Mouse (Mus musculus) intestine, postnatal 0 days (tissue): ENCODE measurements around the gene Snx8. TPM values are rescaled to one million over a fixed set of nuclear protein-coding genes. Genes with fewer than 3 reads are reported as not detected.

ENCODE experiments used
- ATAC-seq: fragments of 200-750 bp; cut with Nextera tagmentation; 2 replicates; pipeline ENCODE4 v1.8.0; 2017; ENCODE audit warnings: mild to moderate bottlenecking, moderate TSS enrichment, moderate library complexity
- H3K27ac ChIP-seq: fragments of 300-500 bp; sonication (generic); 2 replicates; pipeline ENCODE4 v1.5.1; 2014; ENCODE audit warnings: mild to moderate bottlenecking, low read depth, low read length, moderate library complexity
- H3K27me3 ChIP-seq: fragments of 300-500 bp; sonication (generic); replicated peaks from 2 replicates; pipeline ENCODE4 v1.6.1; 2014; ENCODE audit warnings: low read length, mixed read lengths; ENCODE audit not compliant: control insufficient read depth, insufficient read depth
- H3K36me3 ChIP-seq: fragments of 300-500 bp; sonication (generic); 2 replicates; pipeline ENCODE4 v1.6.1; 2014; ENCODE audit warnings: mild to moderate bottlenecking, moderate library complexity; ENCODE audit not compliant: control insufficient read depth, insufficient read depth
- H3K4me1 ChIP-seq: fragments of 300-500 bp; sonication (generic); replicated peaks from 2 replicates; pipeline ENCODE4 v1.6.1; 2014; ENCODE audit warnings: antibody characterized with exemption, low read length, mixed read lengths; ENCODE audit not compliant: control insufficient read depth, insufficient read depth
- H3K4me2 ChIP-seq: fragments of 300-500 bp; sonication (generic); replicated peaks from 2 replicates; pipeline ENCODE4 v1.6.1; 2014; ENCODE audit warnings: low read depth, mild to moderate bottlenecking, moderate library complexity
- H3K4me3 ChIP-seq: fragments of 300-500 bp; sonication (generic); 2 replicates; pipeline ENCODE4 v1.5.1; 2014; ENCODE audit warnings: low read depth, low read length
- H3K9ac ChIP-seq: fragments of 300-500 bp; sonication (generic); 2 replicates; pipeline ENCODE4 v1.6.1; 2014; ENCODE audit warnings: mild to moderate bottlenecking, low read depth, low read length
- H3K9me3 ChIP-seq: fragments of 300-500 bp; sonication (generic); 2 replicates; pipeline ENCODE4 v1.6.1; 2016; ENCODE audit warnings: mixed run types; ENCODE audit not compliant: control insufficient read depth
- CTCF ChIP-seq: sonication (generic); IDR thresholded peaks from 2 replicates; pipeline ENCODE4 v1.5.1; 2016; ENCODE audit warnings: low read depth, mild to moderate bottlenecking, control low read depth, antibody characterized with exemption, moderate library complexity
- WGBS: fragments of 180-500 bp; shearing (Covaris S2); extraction: QIAGEN DNeasy Blood & Tissue Kit; methylation state at CpG from one replicate; pipeline ENCODE4 v1.1.7; 2014; 5-methylcytosine and 5-hydroxymethylcytosine counted together
- polyA plus RNA-seq: library from polyadenylated mRNA; unstranded; fragments of >200 nt; fragmentation: Nextera tagmentation; extraction: Ambion mirVana; gene quantifications from 2 replicates; pipeline ENCODE4 v1.2.1, GENCODE M21; 2015

Snx8 gene
- polyA plus RNA-seq = 67.5 and 89.0 TPM in 2 replicates

DNA sequence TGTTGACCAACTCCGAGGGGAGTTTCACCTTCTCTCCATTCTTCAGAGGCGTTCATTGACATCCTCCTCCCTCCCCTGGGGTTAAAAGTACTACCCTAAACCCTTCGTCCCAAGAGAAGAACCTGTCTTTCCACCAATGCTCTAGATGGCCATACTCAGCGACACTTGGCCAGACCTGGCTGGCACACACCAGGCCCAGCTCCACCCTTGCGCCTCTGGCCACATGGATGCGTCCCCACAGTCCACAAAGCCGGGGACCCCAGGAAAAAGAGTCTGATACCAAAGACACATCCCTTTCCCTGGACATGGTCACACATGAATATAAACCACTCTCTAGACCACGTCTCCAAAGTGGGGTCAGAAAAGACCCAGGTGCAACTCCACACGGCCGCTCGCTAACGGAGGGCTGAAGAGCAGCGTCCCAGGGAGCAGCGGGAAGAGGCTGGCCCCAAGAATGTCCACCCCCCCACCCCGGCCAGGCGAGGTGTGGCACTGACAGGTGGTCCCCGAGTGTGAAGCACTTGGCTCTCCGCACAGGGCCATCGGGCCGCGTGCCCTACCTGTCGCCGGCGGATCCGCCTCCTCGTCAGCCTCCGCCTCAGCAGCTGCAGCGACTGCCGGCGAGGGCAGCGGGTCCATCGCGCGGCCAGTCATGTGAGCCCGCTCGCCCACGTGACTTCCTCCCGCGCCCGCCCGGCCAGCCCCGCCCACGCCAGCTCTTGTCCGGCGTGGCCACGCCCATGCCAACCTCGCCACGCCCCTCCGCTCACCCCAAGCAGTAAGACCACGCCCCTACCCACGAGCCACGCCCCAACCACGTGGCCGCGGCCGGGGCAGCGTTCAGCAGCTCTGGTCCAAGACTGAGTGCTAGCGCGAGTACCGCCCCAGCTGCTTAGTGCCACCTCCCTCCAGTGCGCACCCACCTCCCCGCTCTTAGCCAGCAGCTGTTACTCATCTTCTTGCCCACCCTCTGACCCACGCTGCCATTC is at the start of gene Snx8:
Snx8 (minus strand) TSS at position 675 of the 989 bp plus-strand sequence.
- H3K4me1 ChIP-seq = 0 out of 2 replicates have a peak, but pooled peaks cover 4% of the 10 kb centered on the region
- 0 out of 2 replicates have a peak, but pooled peaks have one; percentile 2 for TF ChIP-seq CTCF
- H3K4me3 ChIP-seq = peak within 1 kb of the TSS; percentile 55
- no peaks in the 10 kb centered on the region for H3K36me3 ChIP-seq
- no peak within 1 kb of the TSS; the same call in 1 of the 2 replicates for H3K27ac ChIP-seq
- H3K27me3 ChIP-seq = no peaks in the 10 kb centered on the region
- peak; percentile 94 for ATAC-seq
- H3K9ac ChIP-seq = peak within 1 kb of the TSS; percentile 43; the same call in 1 of the 2 replicates
- under 1% methylated on average over 62 of the region's 63 CpGs for WGBS
- H3K4me2 ChIP-seq = peak within 1 kb of the TSS; percentile 93
- no peaks in the 10 kb centered on the region for H3K9me3 ChIP-seq

DNA sequence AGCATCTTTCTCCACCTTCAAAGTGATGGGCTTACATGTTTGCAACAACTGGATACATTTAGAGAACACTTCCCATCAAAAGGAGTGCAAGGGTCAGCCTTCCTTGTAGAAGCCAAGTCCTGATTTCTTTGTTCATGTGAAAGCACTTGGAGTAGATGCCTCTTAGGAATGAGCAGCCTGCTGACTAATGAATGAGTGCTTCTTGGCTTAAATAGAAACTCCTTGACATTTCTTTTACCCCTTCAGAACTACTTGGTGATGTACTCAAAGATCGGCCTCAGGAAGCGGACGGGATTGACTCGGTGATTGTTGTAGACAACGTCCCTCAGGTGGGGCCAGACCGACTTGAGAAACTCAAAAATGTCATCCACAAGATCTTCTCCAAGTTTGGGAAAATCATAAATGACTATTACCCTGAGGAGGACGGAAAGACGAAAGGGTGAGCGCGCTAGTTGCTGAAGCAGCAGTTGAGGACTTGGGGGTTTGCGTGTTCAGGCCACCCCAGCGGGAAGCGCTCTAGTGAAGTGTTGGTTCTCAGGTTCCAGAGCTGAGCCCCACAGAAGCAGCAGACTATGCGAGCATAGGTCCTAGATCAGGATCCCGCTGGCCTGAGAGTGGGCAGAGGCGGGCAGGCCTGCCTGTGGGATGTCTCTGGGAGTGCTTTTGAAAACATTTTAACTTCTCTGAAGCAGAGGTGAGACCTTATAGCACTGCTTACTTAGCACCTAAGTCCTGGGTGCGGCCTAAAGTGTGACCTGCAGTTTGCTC is 36.1 kb upstream of the Snx8 start:
- Histone ChIP-seq H3K9me3 (no peaks in the 10 kb centered on the region), H3K27ac (no peak overlapping the region), H3K9ac (no peak overlapping the region), H3K4me2 (no peak overlapping the region), H3K4me1 (no peaks in the 10 kb centered on the region; the same call in 1 of the 2 replicates), H3K36me3 (peaks cover 54% of the 10 kb centered on the region), H3K27me3 (no peaks in the 10 kb centered on the region), H3K4me3 (no peak overlapping the region)
- whole genome bisulfite sequencing = 94% methylated on average over 17 of the region's 17 CpGs
- ATAC-seq = no peak
- TF ChIP-seq CTCF = no peak

DNA sequence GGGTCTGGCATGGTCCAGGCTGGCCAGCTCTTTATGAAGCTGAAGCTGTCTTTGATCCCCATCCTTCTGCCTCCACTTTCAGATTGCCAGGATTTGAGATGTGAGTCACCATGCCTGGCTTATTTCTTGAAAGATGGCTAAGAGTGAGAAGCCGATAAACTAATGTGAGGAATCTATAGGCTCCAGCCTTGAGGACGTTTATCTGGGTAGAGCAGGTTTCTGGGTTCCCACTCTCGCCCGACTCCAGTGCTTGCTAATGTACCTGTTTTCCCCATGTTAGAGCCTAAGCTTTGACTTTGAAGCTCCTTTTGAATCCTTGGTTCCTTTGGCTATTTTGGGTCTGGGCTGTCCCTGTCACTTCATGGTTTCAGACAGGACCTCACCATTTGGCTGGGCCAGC is 31.6 kb upstream of the Snx8 start:
- peaks cover 12% of the 10 kb centered on the region; the same call in 1 of the 2 replicates for H3K36me3 ChIP-seq
- H3K27me3 ChIP-seq = no peaks in the 10 kb centered on the region
- WGBS = 34% methylated on average over 4 of the region's 4 CpGs
- H3K9me3 ChIP-seq = no peaks in the 10 kb centered on the region
- peak overlapping the region; percentile 68; the same call in 1 of the 2 replicates for H3K9ac ChIP-seq
- peak overlapping the region; percentile 89 for H3K4me2 ChIP-seq
- no peak overlapping the region for H3K27ac ChIP-seq
- ATAC-seq = no peak
- H3K4me3 ChIP-seq = peak overlapping the region; percentile 94
- no peak for TF ChIP-seq CTCF
- H3K4me1 ChIP-seq = no peaks in the 10 kb centered on the region; the same call in 1 of the 2 replicates

DNA sequence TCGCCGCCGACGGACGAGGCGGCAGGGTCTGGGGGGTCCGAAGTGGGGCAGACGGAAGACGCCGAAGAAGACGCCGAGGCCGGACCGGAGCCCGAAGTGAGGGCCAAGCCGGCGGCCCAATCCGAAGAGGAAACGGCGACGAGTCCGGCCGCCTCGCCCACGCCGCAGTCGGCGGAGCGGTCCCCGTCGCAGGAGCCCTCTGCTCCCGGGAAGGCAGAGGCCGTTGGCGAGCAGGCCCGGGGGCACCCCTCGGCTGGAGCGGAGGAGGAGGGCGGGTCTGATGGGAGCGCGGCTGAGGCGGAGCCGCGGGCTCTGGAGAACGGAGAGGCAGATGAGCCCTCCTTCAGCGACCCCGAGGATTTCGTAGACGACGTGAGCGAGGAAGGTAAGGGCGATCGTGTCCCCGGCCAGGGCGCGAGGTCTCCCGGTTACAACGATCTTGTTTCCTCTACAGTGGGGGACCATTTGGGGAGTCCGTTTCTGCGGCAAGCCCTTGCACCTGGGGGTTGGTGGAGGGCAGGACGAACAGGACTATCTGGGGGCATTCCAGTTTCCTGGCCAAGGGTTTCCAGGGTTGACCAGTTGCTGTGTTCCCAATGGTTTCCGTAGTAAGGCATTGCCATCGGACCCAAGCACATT is 30.5 kb upstream of the Snx8 start:
- Histone ChIP-seq H3K27me3 (no peaks in the 10 kb centered on the region), H3K4me2 (peak overlapping the region; percentile 89), H3K4me1 (no peaks in the 10 kb centered on the region; the same call in 1 of the 2 replicates), H3K27ac (peak overlapping the region; percentile 51), H3K4me3 (peak overlapping the region; percentile 94), H3K9ac (peak overlapping the region; percentile 68), H3K36me3 (0 out of 2 replicates have a peak, but pooled peaks cover 6% of the 10 kb centered on the region), H3K9me3 (no peaks in the 10 kb centered on the region)
- WGBS = under 1% methylated on average over 62 of the region's 62 CpGs
- peak; percentile 44 for ATAC-seq
- no peak for TF ChIP-seq CTCF

DNA sequence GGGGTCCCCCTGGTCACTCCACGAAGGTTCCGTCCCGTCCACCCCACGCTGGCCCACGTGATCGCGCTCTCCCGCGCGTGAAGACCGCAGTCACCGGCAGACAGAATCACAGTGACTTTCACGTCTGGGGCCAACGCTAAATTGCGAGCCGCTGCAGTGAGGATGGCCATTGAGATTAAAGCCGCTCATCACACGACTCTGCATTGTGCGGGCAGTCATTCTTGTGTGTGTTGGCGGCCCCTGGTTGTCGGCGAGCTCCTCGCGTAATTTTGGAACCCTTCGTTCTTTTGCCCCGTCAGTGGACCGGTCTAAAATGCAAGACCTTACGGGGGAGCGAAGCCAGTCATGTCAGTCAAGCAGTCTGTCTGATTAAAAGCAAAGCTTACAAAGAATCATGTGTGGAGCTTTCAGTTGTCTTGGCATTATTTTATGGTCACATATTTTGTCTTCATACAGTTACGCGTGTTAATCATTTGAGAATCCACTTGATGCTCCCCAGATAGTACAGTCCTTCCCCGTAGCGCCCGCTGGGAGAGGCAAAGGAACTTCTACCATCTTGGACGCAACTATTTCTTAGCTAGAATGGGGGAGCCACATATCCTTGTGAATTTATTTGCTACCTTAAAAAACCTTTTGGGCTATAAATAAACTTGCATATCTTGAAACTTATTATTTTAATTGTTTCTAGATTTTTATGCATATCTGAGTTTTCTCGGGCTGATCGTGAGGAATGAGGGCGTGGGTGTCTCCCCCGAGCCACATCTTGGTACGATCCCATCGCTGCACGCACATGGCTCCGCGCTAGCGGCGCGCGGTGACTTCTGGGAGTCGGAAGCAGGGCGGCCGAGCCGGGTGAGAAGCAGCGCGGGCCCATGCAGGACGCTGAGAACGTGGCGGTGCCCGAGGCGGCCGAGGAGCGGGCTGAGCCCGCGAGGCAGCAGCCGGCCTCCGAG is 29.7 kb upstream of the Snx8 start, which contains the start of gene Eif3b:
Eif3b (plus strand) TSS at position 840 of the 953 bp plus-strand sequence.
- H3K27ac ChIP-seq = peak within 1 kb of the TSS; percentile 81
- H3K4me3 ChIP-seq = peak within 1 kb of the TSS; percentile 94
- H3K9me3 ChIP-seq = no peaks in the 10 kb centered on the region
- H3K36me3 ChIP-seq = 0 out of 2 replicates have a peak, but pooled peaks cover under 1% of the 10 kb centered on the region
- no peaks in the 10 kb centered on the region for H3K27me3 ChIP-seq
- WGBS = under 1% methylated on average over 65 of the region's 65 CpGs
- H3K9ac ChIP-seq = peak within 1 kb of the TSS; percentile 68
- peak; percentile 93 for ATAC-seq
- H3K4me2 ChIP-seq = peak within 1 kb of the TSS; percentile 89
- H3K4me1 ChIP-seq = no peaks in the 10 kb centered on the region; the same call in 1 of the 2 replicates
- peak; percentile 52 for TF ChIP-seq CTCF
